Mouse (Mus musculus): ENCODE data around the gene Fgfr2. TPM values are rescaled to one million over a fixed set of nuclear protein-coding genes. Genes with fewer than 3 reads are reported as not detected.

The Fgfr2 gene
- total and polyA plus RNA-seq, 2 experiments from 2014 or later: 17.1 to 47.6 TPM

DNA sequence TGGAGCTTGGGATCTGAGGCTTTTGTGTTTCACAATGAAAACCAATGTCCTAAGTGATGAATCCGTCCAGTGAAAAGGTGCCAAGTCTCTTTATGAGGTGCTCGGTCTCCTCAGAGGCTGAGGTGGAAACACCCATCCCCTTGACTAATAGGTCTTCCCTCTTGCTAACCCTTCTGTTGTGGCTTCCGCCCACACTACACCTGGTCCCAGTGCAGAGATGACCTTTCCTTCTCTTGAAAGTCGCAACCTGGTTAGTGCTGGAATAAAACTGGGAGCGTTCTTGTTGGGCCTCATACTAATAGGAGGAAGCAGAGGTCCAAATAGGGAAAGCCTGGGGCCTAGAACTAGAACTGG lies 2490.8 kb downstream of the Fgfr2 start:
- 92% methylated on average over 5 of the region's 5 CpGs for WGBS
- Histone ChIP-seq H3K36me3 (ENCODE audit: insufficient read depth) (no peaks in the 10 kb centered on the region), H3K9ac (no peak overlapping the region), H3K27ac (ENCODE audit: low read depth, low read length) (no peak overlapping the region), H3K4me2 (ENCODE audit: low read depth) (no peak overlapping the region), H3K4me3 (ENCODE audit: low read depth, low read length) (no peak overlapping the region), H3K4me1 (ENCODE audit: insufficient read depth) (no peaks in the 10 kb centered on the region), H3K9me3 (ENCODE audit: low read length) (no peaks in the 10 kb centered on the region), H3K27me3 (ENCODE audit: insufficient read depth, low read length) (no peaks in the 10 kb centered on the region)
- ATAC-seq (no peak), DNase-seq (no peak)
- no peak for TF ChIP-seq CTCF (IDR thresholded peaks at IDR 0.05; ENCODE audit: low read depth)

DNA sequence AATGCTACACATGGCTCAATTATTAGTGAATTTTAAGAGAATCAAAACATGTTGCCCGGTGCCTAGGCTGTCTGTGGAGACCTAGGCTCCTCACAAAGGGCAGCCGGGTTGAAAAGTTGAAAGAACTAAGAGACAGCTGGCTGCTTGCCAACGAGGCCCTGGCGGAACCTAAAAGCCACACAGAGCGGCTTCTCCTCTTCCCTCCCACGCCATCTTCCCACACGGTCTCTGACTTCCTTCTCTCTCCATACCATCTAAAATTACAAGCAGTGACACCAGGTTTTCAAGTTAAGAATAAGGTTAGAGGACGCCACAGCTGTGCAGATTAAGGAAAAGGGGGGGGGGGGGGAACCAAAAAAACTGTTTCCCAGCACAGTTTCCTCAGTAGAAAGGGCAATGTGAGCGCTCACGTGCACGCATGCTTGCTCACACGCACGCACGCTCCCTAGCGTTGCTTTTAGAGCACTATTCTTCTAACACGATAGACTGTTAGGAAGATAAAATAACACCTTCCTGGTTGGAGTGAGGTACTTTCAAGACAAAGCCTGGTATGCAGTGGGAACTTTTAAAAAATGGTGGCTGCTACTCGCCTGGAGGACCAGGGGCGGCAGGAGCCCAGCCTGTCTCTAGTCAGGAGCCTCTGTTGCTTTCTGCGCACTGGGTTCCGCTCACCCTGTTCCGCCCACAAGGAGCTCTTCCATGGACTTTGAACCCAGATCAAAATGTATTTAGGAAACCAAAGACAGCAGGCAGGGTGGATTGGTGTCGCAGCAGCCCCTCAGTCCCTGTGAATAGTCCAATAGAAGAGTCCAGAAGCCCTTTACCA lies 2491.4 kb downstream of the Fgfr2 start:
- DNase-seq (peak; percentile 17), ATAC-seq (no peak)
- Histone ChIP-seq H3K36me3 (ENCODE audit: insufficient read depth) (no peaks in the 10 kb centered on the region), H3K4me2 (ENCODE audit: low read depth) (no peak overlapping the region), H3K4me3 (ENCODE audit: low read depth, low read length) (no peak overlapping the region), H3K4me1 (ENCODE audit: insufficient read depth) (no peaks in the 10 kb centered on the region), H3K27me3 (ENCODE audit: insufficient read depth, low read length) (no peaks in the 10 kb centered on the region), H3K9me3 (ENCODE audit: low read length) (no peaks in the 10 kb centered on the region), H3K27ac (ENCODE audit: low read depth, low read length) (no peak overlapping the region), H3K9ac (no peak overlapping the region)
- no peak; the same call in 1 of the 2 replicates for TF ChIP-seq CTCF (IDR thresholded peaks at IDR 0.05; ENCODE audit: low read depth)
- WGBS: 56% methylated on average over 22 of the region's 22 CpGs

DNA sequence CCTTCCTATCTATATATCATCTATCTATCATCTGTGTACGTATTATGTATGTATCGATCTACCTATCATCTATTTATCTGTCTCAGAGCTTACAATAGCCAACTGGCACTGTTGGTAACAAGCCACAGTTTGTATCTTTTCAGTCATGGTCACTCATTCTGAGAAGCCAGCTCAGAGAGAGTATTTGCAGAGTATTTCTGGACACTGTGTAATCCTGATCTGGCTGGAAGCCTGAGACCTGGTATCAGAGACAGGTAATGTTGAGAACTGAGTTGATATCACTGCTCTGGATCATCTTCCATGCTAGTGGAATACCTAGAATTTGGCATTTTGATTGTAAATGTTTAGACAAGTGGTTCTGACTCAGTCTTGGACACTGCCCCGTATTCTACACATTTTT lies 2492.2 kb downstream of the Fgfr2 start:
- Histone ChIP-seq H3K9ac (no peak overlapping the region), H3K9me3 (ENCODE audit: low read length) (no peaks in the 10 kb centered on the region), H3K4me1 (ENCODE audit: insufficient read depth) (no peaks in the 10 kb centered on the region), H3K4me2 (ENCODE audit: low read depth) (no peak overlapping the region), H3K27ac (ENCODE audit: low read depth, low read length) (no peak overlapping the region), H3K36me3 (ENCODE audit: insufficient read depth) (no peaks in the 10 kb centered on the region), H3K27me3 (ENCODE audit: insufficient read depth, low read length) (no peaks in the 10 kb centered on the region), H3K4me3 (ENCODE audit: low read depth, low read length) (no peak overlapping the region)
- ATAC-seq (no peak), DNase-seq (no peak)
- WGBS: 95% methylated on average over 3 of the region's 3 CpGs
- no peak for TF ChIP-seq CTCF (IDR thresholded peaks at IDR 0.05; ENCODE audit: low read depth)

DNA sequence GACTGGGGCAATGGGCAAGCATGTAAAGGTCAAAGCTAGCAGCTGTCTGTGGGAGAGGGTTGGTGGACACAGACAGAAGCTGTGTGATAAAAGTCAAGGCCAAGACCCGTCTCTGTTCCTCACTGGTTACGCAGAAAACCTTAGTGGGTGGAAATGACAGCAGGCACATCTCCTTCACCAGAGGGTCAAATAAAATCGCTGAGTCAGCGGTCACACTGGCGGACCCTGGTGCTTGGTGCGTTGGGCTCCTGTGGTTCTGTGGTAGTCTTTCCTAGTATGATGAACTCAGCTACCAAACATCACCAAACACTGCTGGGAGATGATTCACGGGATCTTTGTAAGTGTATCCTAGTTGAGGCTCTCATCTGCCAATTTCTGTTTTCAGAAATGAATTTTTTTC lies 2493.2 kb downstream of the Fgfr2 start:
- Histone ChIP-seq H3K27ac (ENCODE audit: low read depth, low read length) (no peak overlapping the region), H3K4me1 (ENCODE audit: insufficient read depth) (no peaks in the 10 kb centered on the region), H3K9me3 (ENCODE audit: low read length) (no peaks in the 10 kb centered on the region), H3K4me2 (ENCODE audit: low read depth) (no peak overlapping the region), H3K4me3 (ENCODE audit: low read depth, low read length) (no peak overlapping the region), H3K9ac (no peak overlapping the region), H3K36me3 (ENCODE audit: insufficient read depth) (no peaks in the 10 kb centered on the region), H3K27me3 (ENCODE audit: insufficient read depth, low read length) (no peaks in the 10 kb centered on the region)
- ATAC-seq (no peak), DNase-seq (no peak)
- no peak for TF ChIP-seq CTCF (IDR thresholded peaks at IDR 0.05; ENCODE audit: low read depth)
- 90% methylated on average over 7 of the region's 7 CpGs for WGBS

DNA sequence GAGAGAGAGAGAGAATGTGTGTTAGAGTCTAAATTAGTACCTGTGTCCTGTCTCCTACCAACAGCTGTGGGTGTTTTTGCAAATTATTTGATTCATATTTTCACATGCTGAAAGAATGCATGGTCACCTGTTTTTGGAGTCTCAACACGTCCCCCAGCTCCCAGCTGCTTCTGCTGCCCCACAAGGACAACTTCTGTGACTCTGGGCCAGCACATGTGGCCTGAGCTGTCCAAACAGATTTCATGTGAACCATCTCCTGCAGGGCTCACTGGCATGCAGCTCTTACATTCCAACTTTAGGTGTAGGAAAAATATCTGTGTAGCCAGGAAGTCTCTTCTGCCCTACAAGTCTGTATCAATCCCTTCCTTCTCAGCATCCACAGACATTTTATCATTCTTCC lies 2494.5 kb downstream of the Fgfr2 start:
- no peak for TF ChIP-seq CTCF (IDR thresholded peaks at IDR 0.05; ENCODE audit: low read depth)
- DNase-seq (no peak), ATAC-seq (no peak)
- WGBS: 52% methylated on average over 1 of the region's 1 CpGs
- no peaks in the 10 kb centered on the region for H3K27me3 ChIP-seq (ENCODE audit: insufficient read depth, low read length)
- H3K4me3 ChIP-seq (ENCODE audit: low read depth, low read length): no peak overlapping the region
- no peak overlapping the region for H3K9ac ChIP-seq
- H3K9me3 ChIP-seq (ENCODE audit: low read length): no peaks in the 10 kb centered on the region
- H3K36me3 ChIP-seq (ENCODE audit: insufficient read depth): no peaks in the 10 kb centered on the region
- no peak overlapping the region for H3K4me2 ChIP-seq (ENCODE audit: low read depth)
- no peaks in the 10 kb centered on the region for H3K4me1 ChIP-seq (ENCODE audit: insufficient read depth)
- no peak overlapping the region for H3K27ac ChIP-seq (ENCODE audit: low read depth, low read length)

DNA sequence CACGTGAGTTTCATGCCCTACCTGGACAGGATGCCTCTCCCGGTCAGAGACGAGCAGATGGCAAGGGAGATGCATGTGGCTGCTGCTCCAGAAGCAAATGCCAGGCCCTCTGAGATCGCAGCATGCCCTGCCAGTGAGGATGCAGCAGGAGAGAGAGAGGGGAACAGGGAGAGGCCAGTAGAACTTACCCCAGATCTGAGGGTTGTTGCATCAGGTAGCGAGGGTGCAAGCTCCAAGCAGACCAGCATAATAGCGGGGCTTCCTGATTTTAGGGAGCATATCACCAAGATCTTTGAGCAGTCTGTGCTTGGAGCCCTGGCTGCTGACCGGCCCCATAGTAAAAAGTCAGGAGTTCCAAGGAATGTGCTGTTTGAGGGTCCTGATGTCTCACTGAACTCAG lies 2497.8 kb downstream of the Fgfr2 start:
- DNase-seq: no peak
- TF ChIP-seq CTCF (IDR thresholded peaks at IDR 0.05; ENCODE audit: low read depth): no peak
- no peaks in the 10 kb centered on the region for H3K27me3 ChIP-seq (ENCODE audit: insufficient read depth, low read length)
- no peak overlapping the region for H3K4me3 ChIP-seq (ENCODE audit: low read depth, low read length)
- no peaks in the 10 kb centered on the region for H3K36me3 ChIP-seq (ENCODE audit: insufficient read depth)
- H3K4me2 ChIP-seq (ENCODE audit: low read depth): no peak overlapping the region
- no peaks in the 10 kb centered on the region for H3K9me3 ChIP-seq (ENCODE audit: low read length)
- H3K4me1 ChIP-seq (ENCODE audit: insufficient read depth): no peaks in the 10 kb centered on the region
- ATAC-seq: no peak
- no peak overlapping the region for H3K9ac ChIP-seq
- H3K27ac ChIP-seq (ENCODE audit: low read depth, low read length): no peak overlapping the region
- WGBS: 90% methylated on average over 7 of the region's 7 CpGs

DNA sequence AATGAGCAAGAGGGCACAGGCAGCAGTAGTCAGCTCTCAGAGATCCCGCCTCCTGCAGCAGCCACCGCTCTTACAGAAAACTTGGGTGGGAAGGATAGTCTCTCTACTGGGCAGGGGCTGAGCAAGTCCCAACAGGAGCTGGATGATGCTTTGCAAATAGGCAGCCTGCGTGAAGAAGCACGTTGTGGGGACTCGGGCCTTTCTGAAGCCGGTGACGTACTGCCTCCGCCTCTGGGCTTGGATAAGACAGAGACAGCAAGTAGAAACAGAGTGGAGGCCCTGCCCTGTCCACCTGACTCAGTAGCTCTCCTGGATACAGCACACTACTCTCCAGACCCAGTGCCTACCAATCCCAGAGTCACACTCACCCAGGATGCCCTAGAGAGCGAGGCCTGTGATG lies 2498.9 kb downstream of the Fgfr2 start:
- Histone ChIP-seq H3K36me3 (ENCODE audit: insufficient read depth) (no peaks in the 10 kb centered on the region), H3K27me3 (ENCODE audit: insufficient read depth, low read length) (no peaks in the 10 kb centered on the region), H3K27ac (ENCODE audit: low read depth, low read length) (no peak overlapping the region), H3K4me2 (ENCODE audit: low read depth) (no peak overlapping the region), H3K9ac (no peak overlapping the region), H3K4me1 (ENCODE audit: insufficient read depth) (no peaks in the 10 kb centered on the region), H3K4me3 (ENCODE audit: low read depth, low read length) (no peak overlapping the region), H3K9me3 (ENCODE audit: low read length) (no peaks in the 10 kb centered on the region)
- ATAC-seq (no peak), DNase-seq (no peak)
- TF ChIP-seq CTCF (IDR thresholded peaks at IDR 0.05; ENCODE audit: low read depth): no peak
- 89% methylated on average over 9 of the region's 9 CpGs for WGBS

All from forebrain, postnatal 0 days (tissue).